Mouse (Mus musculus) heart, postnatal 4 days (tissue): ENCODE measurements around the gene Hist2h3b. TPM values are rescaled to one million over a fixed set of nuclear protein-coding genes. Genes with fewer than 3 reads are reported as not detected.
"Not testable (repeated sequence)": the region's sequence is repeated elsewhere in the genome, so short reads cannot be mapped to it uniquely, and the experiment has no call there.

Experiments used
- DNase-seq: peaks from one replicate; pipeline ENCODE4 v3.0.0; 2021
- total RNA-seq, 2 experiments: library from RNA; stranded (reverse); gene quantifications; 2 replicates each; pipeline ENCODE4 v1.2.3; 2021

The Hist2h3b gene
- total RNA-seq, result 100 to 1,000 TPM; 856 to 901 TPM

- DNase-seq, result peak; percentile 78
These were observed at the start of gene Hist2h3b for GRCm38 (mm10) chr3:96268051-96268775. Hist2h3b (plus strand) TSS chr3:96268654.

GRCm38 (mm10) chr3:96219191-96219641, 49.2 kb upstream of the Hist2h3b start:
- DNase-seq, result peak; percentile 25

- peak; percentile 68 for DNase-seq
These were observed 48.8 kb upstream of the Hist2h3b start, which contains the start of the genes Bola1 and Hist2h2ab for GRCm38 (mm10) chr3:96219661-96220130. Bola1 (minus strand) TSS chr3:96219709. Hist2h2ab (plus strand) TSS chr3:96219865.

DNA sequence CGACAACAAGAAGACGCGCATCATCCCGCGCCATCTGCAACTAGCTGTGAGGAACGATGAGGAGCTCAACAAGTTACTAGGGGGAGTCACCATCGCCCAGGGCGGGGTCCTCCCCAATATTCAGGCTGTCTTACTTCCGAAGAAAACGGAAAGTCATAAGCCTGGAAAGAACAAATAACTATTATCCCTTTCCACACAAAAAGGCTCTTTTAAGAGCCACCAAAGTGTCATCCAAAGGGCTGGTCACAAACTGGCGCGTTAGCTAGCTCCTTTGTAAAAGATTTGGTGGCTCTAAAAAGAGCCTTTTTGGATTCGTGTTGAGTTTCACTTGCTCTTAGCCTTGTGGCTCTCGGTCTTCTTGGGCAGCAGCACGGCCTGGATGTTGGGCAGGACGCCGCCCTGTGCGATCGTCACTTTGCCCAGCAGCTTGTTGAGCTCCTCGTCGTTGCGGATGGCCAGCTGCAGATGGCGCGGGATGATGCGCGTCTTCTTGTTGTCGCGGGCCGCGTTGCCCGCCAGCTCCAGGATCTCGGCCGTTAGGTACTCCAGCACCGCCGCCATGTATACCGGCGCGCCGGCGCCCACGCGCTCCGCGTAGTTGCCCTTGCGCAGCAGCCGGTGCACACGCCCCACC, 48.2 kb upstream of the Hist2h3b start:
- DNase-seq, result not testable (repeated sequence)

DNA sequence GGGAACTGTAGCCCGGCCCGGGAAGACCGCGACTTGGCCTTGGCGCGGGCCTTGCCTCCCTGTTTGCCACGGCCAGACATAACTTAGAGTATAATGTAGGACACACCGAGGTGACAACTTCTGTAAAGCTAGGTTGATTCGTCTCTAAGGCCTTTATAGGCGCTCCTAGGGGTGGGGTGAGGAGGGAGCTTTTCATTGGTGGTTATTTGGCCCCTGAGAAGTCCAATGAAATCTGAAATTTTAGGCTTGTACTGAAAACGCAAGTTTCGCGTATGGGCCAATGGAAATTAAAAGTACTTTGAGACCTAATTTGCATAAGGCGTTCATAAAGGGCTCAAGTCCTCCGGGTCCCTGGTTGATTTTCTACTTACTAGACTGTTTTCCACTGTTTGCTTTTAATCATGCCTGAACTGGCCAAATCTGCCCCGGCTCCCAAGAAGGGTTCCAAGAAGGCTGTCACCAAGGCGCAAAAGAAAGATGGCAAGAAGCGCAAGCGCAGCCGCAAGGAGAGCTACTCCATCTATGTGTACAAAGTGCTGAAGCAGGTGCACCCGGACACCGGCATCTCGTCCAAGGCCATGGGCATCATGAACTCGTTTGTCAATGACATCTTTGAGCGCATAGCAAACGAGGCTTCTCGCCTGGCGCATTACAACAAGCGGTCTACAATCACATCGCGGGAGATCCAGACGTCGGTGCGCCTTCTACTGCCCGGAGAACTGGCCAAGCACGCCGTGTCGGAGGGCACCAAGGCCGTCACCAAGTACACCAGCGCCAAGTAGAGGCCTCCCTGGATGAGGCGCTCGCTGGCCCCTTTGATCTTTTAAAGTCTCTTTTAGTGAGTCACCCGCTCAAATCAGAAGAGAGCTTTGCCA, 47.5 kb upstream of the Hist2h3b start, which contains the start of the genes Hist2h2ac and Hist2h2be:
TSS of gene Hist2h2ac (minus strand) at position 116 of the 875 bp plus-strand sequence.
TSS of gene Hist2h2be (plus strand) at position 355 of the 875 bp plus-strand sequence.
- peak; percentile 80 for DNase-seq

DNA sequence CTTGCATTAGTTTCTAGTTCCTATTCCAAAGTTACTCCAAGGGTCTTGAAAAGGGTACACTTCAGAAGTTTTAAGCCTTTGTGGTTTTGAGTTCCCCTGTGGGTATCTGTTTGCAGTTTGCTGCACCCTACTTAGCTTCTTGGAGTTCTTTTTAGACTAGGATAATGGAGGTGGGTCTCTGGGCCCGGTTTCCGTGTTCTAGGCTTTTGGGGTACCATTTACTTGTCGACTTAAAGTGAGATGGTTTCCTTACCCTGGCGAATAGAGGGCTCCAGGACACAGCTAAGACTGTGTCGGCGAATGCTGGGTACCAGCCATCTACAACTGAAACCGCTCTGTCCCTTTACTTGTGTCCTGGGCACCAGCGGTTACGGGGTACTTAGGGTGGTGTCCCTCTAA, 46.8 kb upstream of the Hist2h3b start:
- DNase-seq, result no peak

DNA sequence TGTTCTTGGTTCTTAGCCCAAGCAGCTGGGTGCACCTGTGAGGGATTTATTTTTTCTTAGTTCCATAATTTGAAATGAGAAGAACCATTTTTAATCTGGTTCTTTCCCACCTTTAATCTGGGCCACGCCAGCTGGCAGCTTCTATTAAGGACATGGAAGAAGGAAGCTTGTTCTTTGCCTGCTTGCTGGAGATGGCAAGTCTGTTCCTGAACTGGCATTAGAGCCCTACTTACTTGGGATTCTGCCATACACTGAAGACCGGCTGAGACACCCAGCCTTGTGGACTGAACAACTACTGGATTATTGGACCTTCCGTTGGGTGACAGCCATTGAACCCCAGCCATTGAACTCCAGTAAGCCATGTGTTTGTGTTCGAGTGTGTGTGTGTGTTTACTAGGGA, 45.7 kb upstream of the Hist2h3b start:
- no peak for DNase-seq

DNA sequence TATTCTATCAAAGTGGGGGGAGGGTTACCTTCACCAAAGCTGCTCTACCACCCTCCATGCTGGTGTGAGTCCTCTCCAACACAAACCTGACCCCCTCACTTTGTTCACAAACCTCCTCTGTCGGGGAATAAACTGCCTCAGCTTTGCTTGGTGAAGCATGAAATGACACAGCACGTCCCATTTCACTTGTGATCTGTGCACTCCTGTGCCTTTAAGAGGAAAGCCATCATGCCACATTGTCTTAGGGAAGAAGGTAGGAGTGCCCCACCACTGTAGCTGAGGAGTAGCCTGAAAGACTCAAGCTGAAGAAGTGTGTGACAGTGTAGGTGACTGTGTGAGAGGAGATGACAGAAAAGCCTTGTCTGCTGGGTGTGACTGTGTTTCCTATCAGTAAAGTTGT, 43.0 kb upstream of the Hist2h3b start:
- no peak for DNase-seq

- no peak for DNase-seq
These were observed 41.5 kb upstream of the Hist2h3b start for GRCm38 (mm10) chr3:96226695-96227648.

DNA sequence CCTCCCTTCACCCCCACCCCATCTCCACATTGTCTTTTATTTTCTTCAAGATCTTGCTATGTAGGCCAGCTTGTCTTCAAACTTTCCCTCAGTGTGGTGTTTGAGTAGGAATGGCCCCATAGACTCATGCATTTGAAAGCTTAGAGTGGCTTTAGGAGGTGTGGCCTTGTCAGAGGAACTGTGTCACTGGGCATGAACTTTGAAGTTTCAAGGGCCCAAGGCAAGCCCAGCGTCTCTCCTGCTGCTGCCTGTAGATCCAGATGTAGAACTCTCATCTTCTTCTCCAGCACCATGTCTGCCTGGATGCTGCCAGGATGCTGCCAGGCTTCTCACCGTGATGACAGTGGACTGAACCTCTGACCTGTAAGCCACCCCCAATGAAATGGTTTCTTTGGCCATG, 39.6 kb upstream of the Hist2h3b start:
- no peak for DNase-seq

DNA sequence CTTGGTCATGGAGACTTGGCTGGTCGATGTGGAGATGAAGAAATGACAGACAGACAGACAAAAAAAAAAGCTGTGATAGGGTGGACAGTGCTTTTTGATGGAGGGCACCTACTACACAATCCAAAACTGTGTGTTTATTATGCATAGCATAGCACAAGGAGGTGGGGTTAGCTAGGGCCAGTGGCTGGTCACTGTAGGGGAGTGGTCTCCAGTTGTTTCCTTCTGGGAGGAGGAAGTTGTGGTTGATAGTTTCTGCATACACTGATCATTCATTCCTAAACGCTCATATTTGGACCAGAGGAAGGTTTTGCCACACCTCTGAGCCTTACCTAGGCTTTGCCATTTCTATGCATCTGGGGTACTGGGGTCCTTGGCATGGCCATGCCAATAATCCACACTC, 38.0 kb upstream of the Hist2h3b start:
- DNase-seq, result no peak

DNA sequence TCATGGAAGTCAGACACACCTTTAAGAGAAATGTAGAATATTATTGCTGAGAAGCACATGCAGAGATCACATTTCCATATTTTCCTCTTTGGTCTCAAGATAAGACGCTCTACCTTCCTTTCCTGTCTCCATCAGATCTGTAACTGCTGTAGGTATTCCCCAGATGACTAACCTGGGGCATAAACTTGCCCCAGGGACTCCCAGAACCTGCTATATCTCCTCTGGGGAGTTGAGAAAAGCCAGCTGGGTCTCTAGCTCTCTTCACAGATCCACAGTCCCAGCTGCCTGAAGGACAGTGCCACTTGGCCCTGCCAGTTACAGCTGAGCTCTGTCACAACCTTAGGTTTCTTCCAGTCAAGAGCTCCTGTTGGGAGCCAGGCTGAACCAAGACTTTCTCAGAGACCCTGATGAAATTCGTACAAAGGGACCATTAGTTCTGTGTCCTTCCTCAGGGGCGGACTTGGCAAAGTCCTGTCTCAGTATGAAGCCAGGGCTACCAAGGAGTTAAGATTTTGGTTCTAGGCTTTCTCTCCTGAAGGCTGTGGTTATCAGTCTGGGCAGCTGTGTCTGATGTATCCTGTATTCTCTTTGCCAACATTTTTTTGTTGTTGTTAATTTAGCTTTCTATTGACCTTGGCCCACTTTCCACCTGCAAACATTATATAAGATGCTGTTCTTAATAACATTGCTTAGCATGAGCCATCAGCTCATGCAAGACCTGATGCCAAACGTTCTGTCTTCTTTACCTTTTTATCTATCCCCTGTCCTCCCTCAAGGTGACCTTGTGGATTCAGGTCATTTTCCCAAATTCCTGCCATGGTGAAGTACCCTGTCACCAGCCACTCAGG, 37.3 kb upstream of the Hist2h3b start:
- DNase-seq, result no peak

- no peak for DNase-seq
These were observed 36.7 kb upstream of the Hist2h3b start for GRCm38 (mm10) chr3:96231758-96232120.

DNA sequence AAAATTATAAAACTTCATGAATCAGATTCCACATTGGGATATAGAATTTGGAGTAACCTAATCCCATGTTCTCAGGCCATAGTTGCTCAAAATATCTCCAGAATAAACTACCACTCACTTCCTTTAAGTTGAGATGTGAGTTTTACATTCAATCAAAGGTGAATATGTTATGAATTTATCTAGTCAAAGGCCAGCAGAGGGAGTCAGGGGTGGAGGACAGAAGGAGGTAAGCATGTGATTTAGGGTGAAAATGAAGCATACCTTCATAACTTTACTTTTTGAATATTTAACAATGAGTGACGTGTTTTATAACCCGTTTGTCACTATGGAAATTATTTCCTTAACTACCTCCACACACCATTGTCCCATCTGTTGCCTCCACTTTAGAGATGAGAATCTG, 33.5 kb upstream of the Hist2h3b start:
- DNase-seq, result no peak

DNA sequence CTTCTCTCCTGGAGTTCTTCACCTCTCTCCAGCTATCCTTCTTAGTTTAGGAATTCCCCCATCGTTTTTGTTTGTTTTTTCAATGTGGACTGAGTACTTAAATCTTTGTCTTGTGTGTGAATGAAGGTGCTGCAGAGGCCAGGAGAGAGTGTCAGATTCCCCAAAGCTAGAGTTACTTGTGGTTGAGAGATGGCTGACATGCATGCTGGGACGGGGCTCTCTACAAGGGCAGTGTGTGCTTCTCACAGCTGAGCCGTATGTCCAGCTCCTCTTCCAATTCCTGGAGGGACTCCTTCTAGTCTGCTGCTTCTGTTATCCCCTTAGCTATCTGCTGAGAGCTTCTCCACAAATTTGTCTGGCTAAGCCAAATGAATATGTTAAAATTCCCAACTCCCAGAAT, 32.6 kb upstream of the Hist2h3b start:
- no peak for DNase-seq

- DNase-seq, result no peak
These were observed 31.6 kb upstream of the Hist2h3b start for GRCm38 (mm10) chr3:96236834-96237334.

- DNase-seq, result no peak
These were observed 31.0 kb upstream of the Hist2h3b start for GRCm38 (mm10) chr3:96237335-96237903.

DNA sequence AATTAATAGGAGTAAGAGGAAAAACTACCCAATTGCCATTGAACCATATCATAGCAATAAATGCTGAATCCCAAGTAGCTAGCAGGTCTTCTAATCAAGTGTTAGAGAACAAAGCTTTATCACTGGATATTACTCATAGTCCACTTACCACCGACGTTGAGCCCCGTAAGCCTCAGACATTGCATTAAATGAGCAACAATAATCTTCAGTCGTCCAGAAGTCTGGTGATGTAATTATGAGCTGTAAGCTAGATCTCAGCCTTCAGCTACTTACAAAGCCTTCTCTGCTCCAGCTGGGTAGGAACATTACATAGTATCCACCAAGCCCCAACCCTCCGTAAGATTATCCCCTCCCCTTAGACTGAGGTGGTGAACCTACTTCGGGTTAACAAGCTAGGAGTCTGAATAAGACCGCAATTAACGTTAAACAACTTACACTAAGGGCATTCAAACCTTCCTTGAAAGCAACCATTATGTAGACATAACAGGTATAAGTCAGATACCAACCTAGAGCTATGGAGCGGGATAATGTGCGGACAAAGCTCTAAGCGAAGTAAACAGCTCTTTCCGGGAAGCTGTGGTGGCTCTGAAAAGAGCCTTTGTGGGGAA, 30.4 kb upstream of the Hist2h3b start:
- DNase-seq, result no peak
